Mouse (Mus musculus) right cerebral cortex, postnatal 14 days (tissue): ENCODE measurements around the gene Tubgcp4.
"Not testable (repeated sequence)": the region's sequence is repeated elsewhere in the genome, so short reads cannot be mapped to it uniquely, and the experiment has no call there.

Source experiments
- DNase-seq: peaks from one replicate; pipeline ENCODE4 v3.0.0; 2022

Tubgcp4 gene

DNA sequence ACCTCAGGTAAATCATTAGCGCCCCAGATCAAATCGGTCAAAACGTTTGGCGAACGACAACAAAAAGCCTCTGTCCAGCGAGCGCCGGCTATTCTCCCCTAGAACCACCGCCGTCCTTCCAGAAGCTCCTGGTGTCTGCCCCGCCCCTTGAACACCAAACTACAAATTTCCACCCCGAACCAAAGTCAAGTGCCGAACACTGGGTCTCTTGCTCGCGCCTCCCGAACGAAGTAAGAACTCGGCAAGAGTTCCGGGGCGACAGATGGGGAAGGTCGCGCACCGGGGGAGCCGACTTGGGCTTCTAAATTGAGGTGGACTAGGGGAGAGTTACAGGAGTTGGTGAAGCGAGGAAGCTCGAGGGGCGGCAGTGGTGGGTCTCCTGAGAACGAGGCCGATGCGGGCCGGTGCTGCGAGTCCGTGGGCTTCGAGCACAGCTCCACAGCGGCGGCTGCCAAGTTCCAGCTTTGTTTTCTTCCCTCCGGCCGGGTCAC lies at the start of gene Tubgcp4:
TSS of gene Tubgcp4 (plus strand) at position 174 of the 491 bp plus-strand sequence.
- no peak for DNase-seq

DNA sequence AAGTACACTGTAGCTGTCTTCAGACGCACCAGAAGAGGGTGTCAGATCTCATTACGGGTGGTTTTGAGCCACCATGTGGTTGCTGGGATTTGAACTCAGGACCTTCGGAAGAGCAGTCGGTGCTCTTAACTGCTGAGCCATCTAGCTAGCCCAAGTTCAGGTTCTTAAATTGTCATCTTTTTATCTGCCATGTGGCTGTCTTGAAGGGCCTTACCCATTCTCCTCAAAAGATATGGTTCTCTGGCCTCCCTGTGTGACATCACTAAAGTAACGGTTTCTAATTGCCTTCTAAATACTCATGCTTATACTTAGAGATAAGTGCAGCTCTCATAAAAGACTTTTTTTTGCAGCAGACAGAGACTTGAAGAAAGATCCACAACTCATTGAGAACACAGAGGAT lies 44.2 kb upstream of the Tubgcp4 start:
- not testable (repeated sequence) for DNase-seq

DNA sequence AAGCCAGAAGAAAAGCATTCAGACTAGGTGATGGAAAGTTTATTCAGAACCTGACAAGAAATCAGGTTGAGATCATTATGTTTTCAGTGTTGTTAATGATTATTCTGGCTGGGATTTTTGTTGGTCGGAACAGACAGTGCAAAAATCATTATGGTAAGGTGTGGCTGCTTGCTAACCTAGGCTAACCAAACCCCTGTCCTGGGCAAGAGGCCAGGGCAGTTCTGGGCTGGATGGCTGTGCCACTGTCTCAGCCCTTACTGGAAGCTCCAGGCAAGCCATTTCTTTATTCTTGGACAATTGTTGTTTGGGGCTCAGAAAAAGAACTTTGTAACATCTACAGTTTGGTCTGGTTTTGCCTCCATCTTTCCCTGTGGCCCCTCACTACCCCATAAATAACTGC lies 42.9 kb upstream of the Tubgcp4 start:
- no peak for DNase-seq

DNA sequence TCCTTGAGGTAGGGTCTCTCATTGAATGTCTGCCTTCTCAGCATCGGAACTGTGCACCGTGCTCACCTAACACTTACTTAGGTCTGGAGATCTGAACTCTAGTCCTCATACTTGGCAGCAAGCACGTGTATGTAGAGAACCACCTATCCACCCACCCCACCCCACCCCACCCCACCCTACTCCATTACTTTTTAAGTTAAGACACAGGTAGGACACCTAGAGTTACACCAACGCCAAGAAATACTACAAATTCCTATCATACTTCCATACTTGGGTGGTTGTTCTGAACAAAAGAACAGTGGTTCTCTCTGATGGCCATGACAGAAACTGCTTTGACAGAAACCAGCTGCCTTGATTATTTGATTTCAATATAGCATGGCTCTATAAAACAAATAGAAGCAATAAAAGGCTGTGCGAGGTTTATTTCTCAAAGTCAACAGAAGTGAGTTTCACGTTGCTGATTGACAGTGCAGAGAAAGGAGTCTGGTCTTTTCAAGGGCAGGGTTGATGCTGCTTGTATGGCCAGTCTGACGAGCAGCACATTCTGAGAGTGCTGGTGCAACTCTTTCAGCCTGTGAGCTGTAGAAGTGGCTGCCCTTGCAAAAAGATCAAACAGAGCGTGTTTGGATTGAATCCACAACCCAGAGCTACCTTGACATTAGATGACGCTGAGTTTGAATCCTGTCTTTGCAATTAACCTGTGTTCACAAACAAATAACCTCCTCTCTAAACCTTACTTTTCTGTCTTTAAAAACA lies 41.4 kb upstream of the Tubgcp4 start:
- DNase-seq = no peak

DNA sequence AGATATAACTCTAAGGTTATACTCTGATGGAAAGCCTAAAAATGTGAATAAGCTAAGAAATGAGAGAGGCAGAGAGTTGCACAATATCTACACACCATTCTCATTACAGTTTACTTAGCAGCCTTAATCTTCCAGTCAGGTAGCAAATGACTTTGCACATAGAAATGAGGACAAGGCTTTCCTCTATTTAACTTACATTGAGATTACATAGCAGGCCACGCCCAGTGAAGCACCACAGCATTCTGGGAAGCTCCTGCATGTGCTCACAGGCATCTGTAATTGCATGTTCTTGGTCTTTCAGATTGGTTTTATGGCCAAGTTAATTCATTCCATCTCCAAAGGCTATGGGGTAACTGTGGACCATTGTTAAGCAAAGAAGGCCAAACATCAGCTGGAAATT lies 37.6 kb upstream of the Tubgcp4 start:
- DNase-seq = no peak

DNA sequence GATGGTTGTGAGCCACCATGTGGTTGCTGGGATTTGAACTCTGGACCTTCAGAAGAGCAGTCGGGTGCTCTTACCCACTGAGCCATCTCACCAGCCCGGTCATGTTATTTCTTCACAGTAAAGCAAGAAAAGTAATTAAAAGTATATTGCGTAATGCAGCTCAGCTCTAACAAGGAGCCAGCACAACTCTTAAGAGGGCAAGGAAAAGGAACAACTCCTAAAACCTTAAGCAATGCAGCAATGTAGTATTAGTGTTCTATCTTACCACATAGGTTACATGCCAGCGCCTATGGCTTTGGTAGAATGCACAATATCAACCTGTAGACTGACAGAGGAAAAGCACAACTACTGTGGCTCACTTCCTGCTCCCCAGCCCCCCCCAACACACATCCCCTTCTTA lies 33.1 kb upstream of the Tubgcp4 start:
- DNase-seq = no peak

DNA sequence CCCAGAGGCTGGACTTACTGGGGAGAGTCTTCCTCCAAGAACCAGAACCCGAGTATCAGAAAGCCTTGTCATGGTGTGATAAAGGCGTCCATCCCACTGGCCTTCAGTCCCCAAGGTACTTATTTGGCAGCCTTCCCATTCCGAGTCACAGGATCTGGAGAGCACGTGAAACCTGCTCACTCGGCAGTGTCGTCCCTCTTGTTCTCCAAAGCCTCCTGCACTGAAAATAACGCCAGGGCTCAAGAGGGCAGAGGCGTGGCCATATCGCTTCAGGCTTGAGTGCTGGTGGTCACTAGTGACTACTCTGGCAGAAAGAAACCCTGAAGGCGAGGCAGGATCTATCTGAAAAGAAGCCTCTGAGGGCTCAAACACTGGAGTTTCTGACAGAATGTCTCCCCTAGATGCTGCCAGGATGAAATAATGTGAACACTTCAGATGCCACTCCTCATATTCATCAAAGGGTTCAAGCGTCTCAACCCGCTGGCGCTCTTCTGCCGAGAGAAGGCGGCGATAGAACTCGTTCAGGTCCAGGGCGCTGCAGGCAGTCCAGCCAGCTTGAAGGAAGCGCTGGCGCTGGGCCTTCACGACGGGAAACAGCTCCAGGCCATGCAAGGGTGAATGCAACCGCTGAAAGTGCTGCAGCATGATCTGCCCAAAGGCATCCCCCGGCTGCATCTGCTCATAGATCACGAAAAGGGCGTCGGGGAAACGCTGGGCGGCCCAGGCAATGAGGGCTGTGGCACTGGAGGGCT lies 31.0 kb upstream of the Tubgcp4 start:
- DNase-seq = no peak

DNA sequence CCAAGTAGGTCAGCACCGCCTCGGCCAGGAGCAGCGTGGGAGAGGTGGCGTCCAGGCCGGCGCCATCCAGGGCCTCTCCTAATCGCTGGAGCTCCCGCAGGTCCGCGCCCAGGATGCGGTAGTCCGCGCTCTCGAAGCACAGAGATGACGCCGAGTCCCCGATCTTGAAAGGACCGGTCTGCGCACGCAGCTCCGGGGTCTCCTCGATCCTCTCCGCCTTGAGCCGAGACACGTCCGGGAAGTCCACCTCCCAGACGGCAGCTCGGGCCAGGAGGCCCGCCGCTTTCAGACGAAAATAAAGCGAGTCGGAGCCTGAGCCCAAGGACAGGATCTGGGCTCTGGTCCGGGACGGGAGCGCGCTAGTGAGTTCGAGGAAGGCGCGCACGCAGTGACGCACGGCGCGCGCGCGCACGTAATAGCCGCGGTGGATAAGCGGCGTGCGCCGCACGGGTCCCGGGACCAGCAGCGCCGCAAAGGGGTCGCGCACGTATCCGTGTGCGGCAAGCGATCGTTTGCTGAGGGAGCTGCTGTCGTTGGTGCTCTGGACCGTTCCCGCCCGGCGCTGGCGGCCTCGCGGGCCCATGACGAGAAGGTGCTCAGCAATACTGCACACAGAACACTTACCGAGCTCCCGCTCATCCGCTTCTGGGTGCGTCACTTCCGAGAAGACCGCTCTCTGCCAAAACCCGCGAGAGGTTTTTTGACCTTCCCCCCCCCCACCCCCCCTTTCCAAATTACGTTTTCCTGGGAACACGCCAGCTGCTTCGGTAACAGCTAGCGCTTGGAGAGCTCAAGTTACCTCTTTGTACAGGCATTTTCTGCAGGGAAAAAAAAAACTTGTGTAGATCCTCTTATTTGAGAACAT lies 30.2 kb upstream of the Tubgcp4 start, which contains the start of the genes Adal and Lcmt2:
TSS of gene Adal (plus strand) at position 411 of the 865 bp plus-strand sequence.
TSS of gene Lcmt2 (minus strand) at position 636 of the 865 bp plus-strand sequence.
- peak; percentile 89 for DNase-seq

DNA sequence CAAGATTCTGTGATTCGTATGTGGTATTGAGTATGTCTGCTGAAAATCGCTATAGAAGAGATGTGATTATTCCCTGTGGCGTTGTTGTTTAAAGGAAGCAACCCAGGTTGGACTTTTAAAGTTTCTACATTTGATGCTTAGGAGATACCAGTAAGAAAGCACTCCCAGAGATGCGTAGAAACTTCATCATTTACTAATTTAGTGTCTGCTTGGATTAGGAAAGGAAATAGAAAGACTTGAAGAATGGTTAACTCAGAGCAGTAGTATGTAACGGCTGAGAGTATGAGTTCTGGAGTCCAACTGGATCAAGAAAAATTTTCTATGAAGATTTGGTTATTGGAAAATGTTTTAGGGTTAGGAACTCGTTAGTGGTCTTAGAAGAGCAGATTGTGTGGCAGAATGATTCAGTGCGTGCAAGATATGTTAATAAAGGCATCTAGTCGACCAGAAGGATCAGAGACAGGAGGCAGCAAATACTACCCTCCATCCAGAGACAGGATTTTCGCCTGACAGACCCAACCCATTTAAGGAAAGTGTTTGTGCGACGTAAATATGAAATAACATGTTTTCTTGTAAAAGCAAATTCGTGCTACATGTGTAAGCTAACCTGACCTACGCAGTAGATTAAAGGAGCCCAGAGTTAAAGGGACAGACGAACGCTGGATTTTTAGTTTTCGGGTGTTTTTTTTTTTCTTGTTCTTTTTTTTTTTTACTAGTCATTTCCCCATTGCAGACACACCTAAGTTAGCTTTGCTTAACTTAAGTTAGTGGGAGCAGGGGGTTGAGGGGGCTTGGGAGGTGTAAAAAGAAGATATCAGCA lies 29.0 kb upstream of the Tubgcp4 start:
- DNase-seq = no peak

DNA sequence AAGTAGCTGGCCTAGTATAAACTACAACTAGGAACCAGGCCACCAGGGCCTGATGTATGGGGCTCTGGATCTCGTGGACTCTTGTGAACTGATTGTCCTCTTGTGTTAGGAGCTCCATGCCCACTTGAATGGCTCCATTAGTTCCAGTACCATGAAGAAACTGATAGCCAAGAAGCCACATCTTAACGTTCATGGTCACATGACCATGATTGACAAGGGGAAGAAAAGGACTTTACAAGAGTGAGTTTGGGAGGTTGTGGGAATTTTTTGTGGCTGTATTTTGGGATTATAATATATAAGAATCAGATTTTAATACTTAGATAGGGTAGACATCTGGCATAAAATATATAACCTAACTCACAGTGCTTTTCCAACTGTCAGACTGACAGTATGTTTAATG lies 28.0 kb upstream of the Tubgcp4 start:
- DNase-seq = no peak

DNA sequence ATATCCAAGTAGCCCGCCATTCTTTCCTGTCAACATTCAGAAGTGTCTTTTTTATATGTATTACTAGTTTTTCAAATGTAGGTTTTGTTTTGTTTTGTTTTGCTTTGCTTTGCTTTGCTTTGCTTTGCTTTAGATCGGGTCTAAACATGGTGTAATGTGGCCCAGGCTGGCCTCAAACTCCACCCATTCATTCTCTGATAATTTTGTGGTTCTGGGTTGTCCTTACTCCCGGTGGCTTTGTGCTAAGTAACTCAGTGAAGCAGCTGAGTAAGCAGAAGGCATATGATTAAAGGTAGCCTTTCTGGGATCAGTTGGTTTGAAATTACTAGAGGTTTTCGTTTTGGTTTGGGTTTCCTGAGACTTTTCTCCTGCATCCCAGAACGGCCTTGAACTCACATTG lies 20.8 kb upstream of the Tubgcp4 start:
- no peak for DNase-seq

DNA sequence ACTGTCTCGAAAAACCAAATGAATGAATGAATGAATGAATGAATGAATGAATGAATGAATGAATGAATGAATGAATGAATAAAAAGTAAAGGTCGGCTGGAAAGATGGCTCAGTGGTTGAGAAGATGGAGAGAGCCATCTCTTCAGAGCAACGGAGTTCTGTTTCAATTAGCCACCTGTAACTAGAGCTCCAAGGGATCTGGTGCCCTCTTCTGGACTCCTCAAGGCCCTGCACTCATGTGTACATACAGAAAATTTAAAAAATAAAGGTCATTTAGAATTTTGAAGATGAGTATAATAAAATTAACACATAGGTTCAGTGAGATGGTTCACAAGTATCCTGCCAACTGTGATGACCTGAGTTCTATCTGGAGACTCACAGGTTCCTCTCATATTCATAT lies 17.4 kb upstream of the Tubgcp4 start:
- DNase-seq = no peak

DNA sequence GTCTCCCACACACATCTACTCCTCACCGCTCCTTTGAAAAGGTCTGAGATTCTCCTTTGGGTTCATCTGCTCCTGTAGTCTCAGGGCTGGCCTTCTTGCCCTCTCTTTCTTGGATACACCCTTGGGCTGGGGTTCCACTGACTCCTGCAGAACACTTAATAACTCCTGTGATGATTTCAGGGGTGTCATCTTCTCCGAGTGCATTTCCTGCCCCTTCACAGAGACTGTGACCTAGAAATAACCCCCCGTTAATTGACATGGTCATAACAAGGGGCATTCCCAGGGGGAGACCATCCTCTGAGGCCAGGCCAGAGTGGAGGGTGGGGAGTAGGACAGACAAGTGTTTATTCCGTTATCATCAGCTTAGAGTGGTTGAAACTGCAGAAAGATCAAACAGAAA lies 1.3 kb upstream of the Tubgcp4 start:
- no peak for DNase-seq

DNA sequence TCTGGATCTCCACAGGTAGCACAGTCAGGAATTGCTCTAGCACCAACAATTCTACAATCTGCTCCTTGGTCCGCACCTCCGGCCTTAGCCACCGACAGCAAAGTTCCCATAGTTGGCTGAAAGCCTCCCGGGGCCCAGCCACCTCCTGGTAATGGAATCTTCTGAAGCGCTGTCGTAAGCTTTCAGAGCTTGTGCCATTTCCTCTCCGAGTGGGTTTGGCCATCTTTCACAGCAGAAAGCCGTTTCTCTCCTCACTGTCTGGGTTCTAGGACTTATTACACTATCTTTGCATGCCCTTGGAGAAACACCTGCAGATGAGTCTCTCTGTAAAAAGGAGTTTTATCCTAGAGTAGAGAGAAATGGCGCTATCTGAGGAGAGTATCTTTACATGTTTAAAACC lies 552 bp upstream of the Tubgcp4 start:
- DNase-seq = no peak

DNA sequence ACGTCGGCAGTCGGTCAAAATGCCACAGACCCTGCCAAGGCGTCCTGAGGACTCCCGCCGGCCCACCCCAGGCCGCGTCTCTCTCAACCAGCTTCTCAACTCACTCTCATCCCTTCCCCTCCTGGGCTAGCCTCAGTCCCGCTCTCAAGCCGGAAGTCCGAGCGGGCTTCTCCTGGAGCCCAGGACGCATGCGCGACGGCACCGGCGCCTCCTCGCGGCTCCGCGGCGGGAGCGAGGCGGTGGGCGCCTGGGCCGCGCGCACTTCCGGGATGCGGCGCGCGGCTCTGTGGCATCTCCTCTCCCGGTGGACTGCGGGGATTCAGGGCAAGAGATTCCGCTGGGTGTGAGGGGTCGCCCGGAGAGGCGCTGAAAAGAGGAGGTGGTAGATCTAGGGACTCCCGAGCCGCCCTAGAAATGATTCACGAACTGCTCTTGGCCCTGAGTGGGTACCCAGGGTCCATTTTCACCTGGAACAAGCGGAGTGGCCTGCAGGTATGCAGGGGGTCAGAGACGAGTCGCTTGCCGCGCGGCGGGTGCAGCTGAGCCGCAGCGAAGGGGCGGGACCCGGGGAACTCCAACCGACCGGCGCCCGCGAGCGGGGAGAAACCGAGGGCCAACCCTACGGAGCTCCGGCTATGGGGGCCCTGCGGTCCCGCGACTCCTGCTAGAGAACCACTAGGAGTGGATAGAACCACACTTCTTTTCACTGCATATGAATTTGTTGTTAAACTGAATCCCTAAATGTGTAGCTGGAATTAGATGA lies 707 bp downstream of the Tubgcp4 start, which contains the start of gene Zscan29:
TSS of gene Zscan29 (minus strand) at position 146 of the 763 bp plus-strand sequence.
- peak; percentile 87 for DNase-seq

DNA sequence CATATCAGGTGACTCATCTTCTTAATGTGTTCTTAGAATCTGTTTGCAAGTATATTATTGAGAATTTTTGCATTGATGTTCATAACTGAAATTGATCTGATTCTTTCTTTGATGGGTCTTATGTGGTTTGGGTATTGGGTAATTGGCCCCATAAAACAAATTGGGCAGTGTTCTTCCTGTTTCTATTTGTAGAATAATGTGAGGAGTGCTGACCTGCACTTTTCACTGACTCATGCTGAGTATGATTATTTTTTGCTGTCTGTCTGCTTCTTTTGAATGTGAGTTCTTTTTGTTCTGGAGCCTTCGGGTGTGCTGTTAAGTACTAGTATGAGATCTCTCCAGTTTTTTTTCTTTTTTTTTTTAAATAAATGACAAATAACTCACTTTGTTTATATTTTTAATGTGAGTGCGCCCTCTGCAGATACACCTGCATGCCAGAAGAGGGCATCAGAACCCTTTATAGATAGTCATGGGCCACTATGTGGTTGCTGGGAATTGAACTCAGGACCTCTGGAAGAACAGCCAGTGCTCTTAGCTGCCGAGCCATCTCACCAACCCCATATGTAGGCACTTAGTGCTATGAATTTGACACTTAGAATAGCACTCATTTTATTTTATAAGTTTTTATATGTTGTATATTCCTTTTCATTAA lies 8.5 kb downstream of the Tubgcp4 start:
- no peak for DNase-seq

DNA sequence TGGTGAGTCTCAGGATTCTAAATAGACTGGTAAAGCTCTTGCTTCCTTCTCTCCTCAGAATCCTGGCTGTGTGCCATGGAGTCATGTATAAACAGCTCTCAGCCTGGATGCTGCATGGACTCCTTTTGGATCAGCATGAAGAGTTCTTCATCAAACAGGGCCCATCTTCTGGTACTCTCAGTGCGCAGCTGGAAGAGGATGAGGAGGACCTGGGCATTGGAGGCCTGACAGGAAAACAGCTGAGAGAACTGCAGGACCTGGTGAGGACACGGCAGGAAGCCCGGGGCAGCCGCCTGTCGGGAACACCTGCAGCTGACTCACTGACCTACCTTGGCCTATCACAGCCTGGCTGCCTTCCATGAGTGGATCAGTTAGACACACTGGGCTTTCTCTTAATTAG lies 13.0 kb downstream of the Tubgcp4 start:
- peak; percentile 34 for DNase-seq

DNA sequence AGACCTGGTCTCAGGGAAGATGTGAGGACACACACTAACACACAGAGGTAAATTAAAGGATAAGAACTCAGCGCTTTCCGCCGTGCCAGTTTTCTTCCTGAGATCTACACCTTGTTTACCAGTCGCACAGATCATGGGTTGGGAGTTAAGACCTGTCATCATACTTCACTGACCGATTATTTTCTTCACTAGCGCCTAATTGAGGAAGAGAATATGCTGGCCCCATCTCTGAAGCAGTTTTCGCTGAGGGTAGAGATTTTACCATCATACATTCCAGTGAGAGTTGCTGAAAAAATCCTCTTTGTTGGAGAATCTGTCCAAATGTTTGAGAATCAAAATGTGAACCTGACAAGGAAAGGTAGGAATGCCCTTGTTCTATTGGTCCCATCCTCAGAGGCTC lies 13.7 kb downstream of the Tubgcp4 start:
- DNase-seq = no peak

DNA sequence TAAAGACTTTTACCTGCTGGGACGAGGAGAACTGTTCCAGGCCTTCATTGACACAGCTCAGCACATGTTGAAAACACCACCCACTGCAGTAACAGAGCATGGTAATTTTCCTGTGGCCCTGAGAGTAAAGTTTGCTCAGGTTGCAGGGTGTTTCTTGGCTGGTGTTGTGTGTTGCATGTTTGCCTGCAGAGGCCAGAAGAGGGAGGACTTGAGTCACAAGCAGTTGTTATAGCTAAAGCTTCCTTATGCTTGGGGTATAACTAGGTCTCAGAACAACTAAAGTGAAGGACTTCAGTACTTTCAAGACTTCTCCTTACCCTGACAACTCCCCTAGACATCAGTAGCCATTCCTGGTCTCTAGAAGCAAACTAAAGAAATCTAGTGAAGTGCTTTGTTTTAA lies 18.1 kb downstream of the Tubgcp4 start:
- DNase-seq = no peak

DNA sequence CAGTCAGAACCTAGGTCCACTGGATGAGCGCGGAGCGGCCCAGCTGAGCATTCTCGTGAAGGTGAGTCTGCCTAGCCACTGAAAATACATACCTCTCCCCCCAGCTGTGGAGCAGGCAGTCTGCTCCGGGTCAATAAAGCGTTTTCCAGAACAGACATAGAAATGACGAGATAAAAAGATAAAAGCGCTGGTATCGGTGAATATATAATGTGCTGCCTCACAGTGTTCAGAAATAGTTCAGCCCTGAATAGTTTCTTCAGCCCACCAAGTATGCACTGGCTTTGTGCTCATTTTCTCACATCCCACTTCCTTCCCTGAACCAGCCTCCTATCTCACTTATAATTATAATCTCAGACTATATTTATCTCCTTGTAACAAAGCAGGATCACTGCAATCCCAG lies 25.0 kb downstream of the Tubgcp4 start:
- no peak for DNase-seq

DNA sequence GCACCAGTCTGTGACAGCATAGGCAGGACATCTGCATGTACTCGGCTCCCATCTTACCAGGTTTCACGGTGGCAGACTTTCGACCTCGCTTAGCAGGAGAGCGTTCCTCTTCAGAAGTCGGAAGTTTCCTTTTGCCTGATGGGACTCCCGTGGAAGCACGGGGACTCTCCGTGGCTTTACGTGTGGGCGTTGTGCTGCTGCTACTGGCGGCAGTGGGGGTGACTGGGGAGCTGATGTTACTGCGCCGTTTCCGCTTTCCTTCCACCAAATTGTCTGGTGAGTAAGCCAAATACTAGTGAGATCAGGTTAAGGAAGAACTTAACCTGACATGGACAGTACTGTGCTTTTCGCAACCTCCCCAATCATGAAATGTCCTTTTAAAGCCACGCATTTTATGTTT lies 33.8 kb downstream of the Tubgcp4 start:
- no peak for DNase-seq
